In genomic region chr6:72110577-72110976, GRCm38 (mm10) we compare ENCODE assay signal across 29 mouse cellular contexts. TPM values are rescaled to one million over a fixed set of nuclear protein-coding genes. Genes with fewer than 3 reads are reported as not detected.
A peak's percentile ranks its signal among the peaks of the same experiment; 100 is the strongest.
DNase-seq lines count a peak whose midpoint lies in the region; ATAC-seq and TF ChIP-seq lines count a peak whose summit lies in the region.
"Had no signal": no experiment of that assay in that cellular context is flagged by ENCODE, and none has a peak within 500 bp of the region (broad histone marks: within the 10 kb centered on the region; RNA-seq: fewer than 3 reads in every experiment).

No protein-coding gene starts in this region.

- peaks cover 42% of the 10 kb centered on the region for H3K4me1 ChIP-seq in cerebellum, adult 2 months (ENCODE audit: control insufficient read depth, insufficient read depth, low read length)
- peaks cover 16% of the 10 kb centered on the region for H3K4me1 ChIP-seq in bone marrow, adult 2 months (ENCODE audit: control insufficient read depth, insufficient read depth, low read length)
- peaks cover 95% of the 10 kb centered on the region for H3K4me1 ChIP-seq in liver, embryonic 12.5 days
- 0 out of 2 replicates have a peak, but pooled peaks cover 4% of the 10 kb centered on the region for H3K4me1 ChIP-seq in hindbrain, embryonic 14.5 days (replicated peaks; ENCODE audit: control insufficient read depth, insufficient read depth, low read length)

- peak; percentile 53 for ATAC-seq in liver, embryonic 12.5 days
- peak; percentile 43 for ATAC-seq in megakaryocyte, adult 5-6 weeks (ENCODE audit: poor library complexity, severe bottlenecking)
- ATAC-seq in hindbrain, embryonic 14.5 days (ENCODE audit: low FRiP score), result no peak
- ATAC-seq: forebrain, postnatal 0 days; hindbrain, postnatal 0 days; intestine, embryonic 16.5 days; Patski had no signal

- no peak for TF ChIP-seq CTCF in cerebellum, adult 2 months (IDR thresholded peaks at IDR 0.05; ENCODE audit: borderline replicate concordance, insufficient read depth, low read depth, low read length)
- no peak for TF ChIP-seq CTCF in bone marrow, adult 2 months (IDR thresholded peaks at IDR 0.05; ENCODE audit: control insufficient read depth, insufficient read depth, low read length)

- H3K4me2 ChIP-seq in liver, embryonic 12.5 days, result peak overlapping the region; percentile 77
- no peak overlapping the region for H3K4me2 ChIP-seq in hindbrain, embryonic 14.5 days (replicated peaks)
- H3K4me2 ChIP-seq: embryonic facial prominence, embryonic 15.5 days; heart, embryonic 15.5 days; lung, embryonic 15.5 days; midbrain, embryonic 11.5 days; neural tube, embryonic 12.5 days; stomach, embryonic 15.5 days had no signal

- TF ChIP-seq POLR2A in cerebellum, adult 2 months (IDR thresholded peaks at IDR 0.05; ENCODE audit: borderline replicate concordance, insufficient read depth, low read length), result no peak
- no peak for TF ChIP-seq POLR2A in bone marrow, adult 2 months (IDR thresholded peaks at IDR 0.05; ENCODE audit: borderline replicate concordance, control insufficient read depth, low read depth, low read length)

- H3K27ac ChIP-seq in cerebellum, adult 2 months (ENCODE audit: insufficient read depth, low read length), result 0 out of 2 replicates have a peak overlapping the region, but pooled peaks have one; percentile 19
- peak overlapping the region; percentile 82; the same call in 1 of the 2 replicates for H3K27ac ChIP-seq in bone marrow, adult 2 months (ENCODE audit: control insufficient read depth, insufficient read depth, low read depth, low read length, poor library complexity)
- H3K27ac ChIP-seq in liver, embryonic 12.5 days, result peak overlapping the region; percentile 99
- H3K27ac ChIP-seq in hindbrain, embryonic 14.5 days, result no peak overlapping the region
- H3K27ac ChIP-seq: embryonic facial prominence, embryonic 15.5 days; forebrain, embryonic 10.5 days; heart, embryonic 15.5 days; hindbrain, postnatal 0 days; lung, embryonic 15.5 days; neural tube, embryonic 12.5 days; stomach, embryonic 15.5 days had no signal

- peaks cover 61% of the 10 kb centered on the region for H3K36me3 ChIP-seq in liver, embryonic 12.5 days
- H3K36me3 ChIP-seq in hindbrain, embryonic 14.5 days (replicated peaks; ENCODE audit: control insufficient read depth, insufficient read depth), result no peaks in the 10 kb centered on the region
- H3K36me3 ChIP-seq: embryonic facial prominence, embryonic 15.5 days; heart, embryonic 15.5 days; lung, embryonic 15.5 days; neural tube, embryonic 12.5 days; stomach, embryonic 15.5 days had no signal

- H3K27me3 ChIP-seq in cerebellum, adult 2 months (ENCODE audit: control insufficient read depth, insufficient read depth, low read length), result no peaks in the 10 kb centered on the region
- no peaks in the 10 kb centered on the region for H3K27me3 ChIP-seq in liver, embryonic 12.5 days (replicated peaks)
- no peaks in the 10 kb centered on the region for H3K27me3 ChIP-seq in hindbrain, embryonic 14.5 days (ENCODE audit: control insufficient read depth, insufficient read depth, low read length)
- H3K27me3 ChIP-seq: embryonic facial prominence, embryonic 15.5 days; heart, embryonic 15.5 days; lung, embryonic 15.5 days; neural tube, embryonic 12.5 days; Patski; stomach, embryonic 15.5 days had no signal

- DNase-seq in cerebellum, adult 2 months, result no peak
- no peak for DNase-seq in cerebellum, adult 9-11 months
- DNase-seq in thymus, postnatal 10 days (ENCODE audit: low spot score in 2 of 2), result no peak
- no peak for DNase-seq in adrenal gland, adult 8-10 months
- DNase-seq in hindbrain, embryonic 14.5 days (ENCODE audit: low spot score), result no peak
- DNase-seq: adrenal gland, adult 2 months; cerebellum, adult 18-20 months; cerebellum, postnatal 36 days; forebrain, postnatal 0 days; gastrocnemius, postnatal 25 days; heart, postnatal 4 days; kidney, postnatal 36 days; layer of hippocampus, adult 9-11 months; lung, postnatal 36 days; thymus, postnatal 36 days had no signal

- no peak overlapping the region for H3K4me3 ChIP-seq in cerebellum, adult 2 months (replicated peaks; ENCODE audit: insufficient read depth, low read depth, low read length)
- H3K4me3 ChIP-seq in bone marrow, adult 2 months (replicated peaks; ENCODE audit: control insufficient read depth, low read depth, low read length), result no peak overlapping the region
- peak overlapping the region; percentile 30 for H3K4me3 ChIP-seq in liver, embryonic 12.5 days
- H3K4me3 ChIP-seq in hindbrain, embryonic 14.5 days (replicated peaks; ENCODE audit: low read length), result no peak overlapping the region
- H3K4me3 ChIP-seq: embryonic facial prominence, embryonic 15.5 days; forebrain, embryonic 10.5 days; heart, embryonic 15.5 days; left cerebral cortex, adult 2 months; lung, embryonic 15.5 days; neural tube, embryonic 12.5 days; stomach, embryonic 15.5 days had no signal

- WGBS in cerebellum, adult 2 months, result 72% methylated on average over 3 of the region's 3 CpGs
- WGBS in bone marrow, adult 2 months, result 25% methylated on average over 3 of the region's 3 CpGs
- WGBS in liver, embryonic 12.5 days (ENCODE audit: insufficient replicate concordance), result 40% methylated on average over 3 of the region's 3 CpGs
- 84% methylated on average over 3 of the region's 3 CpGs for WGBS in hindbrain, embryonic 14.5 days

- peak overlapping the region; percentile 67 for H3K9ac ChIP-seq in liver, embryonic 12.5 days
- H3K9ac ChIP-seq in hindbrain, embryonic 14.5 days, result no peak overlapping the region
- H3K9ac ChIP-seq: embryonic facial prominence, embryonic 15.5 days; forebrain, postnatal 0 days; heart, embryonic 15.5 days; lung, embryonic 15.5 days; neural tube, embryonic 12.5 days; stomach, embryonic 15.5 days had no signal

- no peaks in the 10 kb centered on the region for H3K9me3 ChIP-seq in liver, embryonic 12.5 days (replicated peaks)
- H3K9me3 ChIP-seq in hindbrain, embryonic 14.5 days (ENCODE audit: control insufficient read depth, low read length), result no peaks in the 10 kb centered on the region
- H3K9me3 ChIP-seq: embryonic facial prominence, embryonic 15.5 days; forebrain, embryonic 10.5 days; heart, embryonic 15.5 days; lung, embryonic 15.5 days; neural tube, embryonic 12.5 days; stomach, embryonic 15.5 days had no signal

RNA-seq across cellular contexts. Expression of gene St3gal5, which starts 13.2 kb away (rescaled TPM):
- polyA plus RNA-seq in cerebellum, adult 2 months (2012; rRNA removed), result 129 TPM in 2 replicates
- polyA plus RNA-seq in bone marrow, adult 2 months (2011; ENCODE audit: insufficient read depth, insufficient read length, low replicate concordance, missing spikeins), result 165 and 203 TPM in 2 replicates
- polyA plus RNA-seq in liver, embryonic 12.5 days (2016; fragmentation: Nextera tagmentation; extraction: Ambion mirVana), result 166 and 181 TPM in 2 replicates
- total RNA-seq in megakaryocyte, adult 5-6 weeks (2015), result 57.9 and 69.2 TPM in 2 replicates
- total RNA-seq in megakaryocyte, adult 5-6 weeks (2017), result 73.5 and 121 TPM in 2 replicates
- total RNA-seq in adrenal gland, adult 8-10 months (2022), result 100 to 1,000 TPM; 106 to 366 (median 212) TPM
- 59.6 and 64.9 TPM in 2 replicates for polyA plus RNA-seq in hindbrain, embryonic 14.5 days (2014; fragmentation: Nextera tagmentation; extraction: Ambion mirVana)
